Mouse (Mus musculus): ENCODE data around the gene Ehd3. TPM values are rescaled to one million over a fixed set of nuclear protein-coding genes. Genes with fewer than 3 reads are reported as not detected.

Ehd3 gene
- polyA plus RNA-seq, 1 experiment from 2014 or later: 2.7 TPM

DNA sequence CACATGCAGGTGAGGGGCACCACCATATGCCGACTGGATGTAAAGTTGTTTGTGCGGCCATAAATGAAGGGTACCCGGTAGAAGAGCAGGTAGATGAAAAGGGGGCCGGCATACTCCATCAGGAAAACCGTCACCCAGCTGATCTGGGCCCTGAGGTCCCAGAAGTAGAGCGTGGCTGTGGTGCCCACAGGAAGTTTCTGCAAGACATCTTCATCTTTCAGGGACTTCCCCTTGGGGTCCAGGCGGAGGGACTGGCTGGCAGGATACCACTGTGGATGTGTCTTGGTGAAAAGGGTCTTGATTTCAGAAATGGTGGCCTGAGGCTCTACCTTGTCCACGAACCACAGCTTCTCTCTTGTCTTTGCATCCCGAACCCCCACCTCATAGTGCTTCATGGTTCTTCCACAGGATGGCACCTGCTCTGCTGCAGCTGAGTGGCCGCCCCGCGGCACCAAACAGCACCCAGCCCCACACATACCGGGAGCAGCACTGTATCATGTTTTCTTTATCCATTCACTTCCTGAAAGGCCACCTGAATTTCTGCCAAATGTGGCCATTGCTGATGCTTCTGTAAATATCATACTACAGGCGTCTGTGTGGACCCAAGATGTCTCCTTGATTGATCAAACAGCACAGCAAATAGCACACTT is 67.1 kb downstream of the Ehd3 start:
- 0 out of 2 replicates have a peak, but pooled peaks cover 3% of the 10 kb centered on the region for H3K9me3 ChIP-seq (ENCODE audit: control insufficient read depth, low read length)
- no peak overlapping the region for H3K4me3 ChIP-seq (ENCODE audit: control insufficient read depth in 1 of 2, insufficient read depth in 1 of 2, low read depth in 1 of 2, low read length in 2 of 2)
- H3K27me3 ChIP-seq (ENCODE audit: control insufficient read depth, insufficient read depth, low read length): no peaks in the 10 kb centered on the region
- no peak for ATAC-seq (ENCODE audit: insufficient number of reproducible peaks, insufficient read depth, low FRiP score, low read depth)
- no peaks in the 10 kb centered on the region for H3K36me3 ChIP-seq (ENCODE audit: control insufficient read depth, insufficient read depth, low read length)
- no peak overlapping the region for H3K9ac ChIP-seq (ENCODE audit: low read length)
- no peak overlapping the region for H3K4me2 ChIP-seq (ENCODE audit: low read length)
- no peaks in the 10 kb centered on the region for H3K4me1 ChIP-seq (ENCODE audit: control insufficient read depth in 2 of 2, insufficient read depth in 2 of 2, low read length in 2 of 2)
- WGBS: 82% methylated on average over 14 of the region's 14 CpGs
- no peak overlapping the region for H3K27ac ChIP-seq (replicated peaks in 1 of 2; ENCODE audit: control insufficient read depth in 1 of 2, insufficient read depth in 1 of 2, low read depth in 2 of 2, low read length in 2 of 2)

GRCm38 (mm10) chr17:73875268-73875667 is 71.3 kb downstream of the Ehd3 start:
- H3K9ac ChIP-seq (ENCODE audit: low read length): no peak overlapping the region
- no peak overlapping the region for H3K27ac ChIP-seq (replicated peaks in 1 of 2; ENCODE audit: control insufficient read depth in 1 of 2, insufficient read depth in 1 of 2, low read depth in 2 of 2, low read length in 2 of 2)
- WGBS: 78% methylated on average over 4 of the region's 4 CpGs
- H3K9me3 ChIP-seq (ENCODE audit: control insufficient read depth, low read length): 0 out of 2 replicates have a peak, but pooled peaks cover 3% of the 10 kb centered on the region
- H3K4me3 ChIP-seq (ENCODE audit: control insufficient read depth in 1 of 2, insufficient read depth in 1 of 2, low read depth in 1 of 2, low read length in 2 of 2): no peak overlapping the region
- H3K4me2 ChIP-seq (ENCODE audit: low read length): no peak overlapping the region
- no peaks in the 10 kb centered on the region for H3K27me3 ChIP-seq (ENCODE audit: control insufficient read depth, insufficient read depth, low read length)
- no peaks in the 10 kb centered on the region for H3K4me1 ChIP-seq (ENCODE audit: control insufficient read depth in 2 of 2, insufficient read depth in 2 of 2, low read length in 2 of 2)
- ATAC-seq (ENCODE audit: insufficient number of reproducible peaks, insufficient read depth, low FRiP score, low read depth): no peak
- no peaks in the 10 kb centered on the region for H3K36me3 ChIP-seq (ENCODE audit: control insufficient read depth, insufficient read depth, low read length)

DNA sequence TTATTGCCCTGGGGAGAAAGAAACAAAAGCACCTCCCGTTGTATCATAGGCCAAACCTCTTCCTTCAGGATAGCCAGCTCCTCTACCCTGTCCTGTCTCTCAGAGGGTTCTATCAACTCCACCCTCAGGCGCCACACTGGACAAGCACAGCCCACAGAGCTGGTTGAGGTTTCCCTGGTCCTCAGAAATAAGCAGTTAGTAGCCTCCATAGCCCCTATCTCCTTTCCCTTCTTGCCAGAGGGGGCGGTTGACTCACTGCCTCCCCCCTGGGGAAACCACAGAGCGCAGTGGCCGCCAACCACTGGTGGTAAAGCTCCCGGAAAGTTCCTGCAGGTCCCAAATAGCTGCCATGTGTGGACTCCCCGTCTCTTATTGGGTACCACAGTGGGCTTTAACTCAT is 71.7 kb downstream of the Ehd3 start:
- Histone ChIP-seq H3K4me1 (ENCODE audit: control insufficient read depth in 2 of 2, insufficient read depth in 2 of 2, low read length in 2 of 2) (no peaks in the 10 kb centered on the region; a peak in 1 of 4 replicates), H3K36me3 (ENCODE audit: control insufficient read depth, insufficient read depth, low read length) (no peaks in the 10 kb centered on the region), H3K4me3 (ENCODE audit: control insufficient read depth in 1 of 2, insufficient read depth in 1 of 2, low read depth in 1 of 2, low read length in 2 of 2) (no peak overlapping the region), H3K4me2 (ENCODE audit: low read length) (no peak overlapping the region), H3K9me3 (ENCODE audit: control insufficient read depth, low read length) (0 out of 2 replicates have a peak, but pooled peaks cover 3% of the 10 kb centered on the region), H3K9ac (ENCODE audit: low read length) (no peak overlapping the region), H3K27me3 (ENCODE audit: control insufficient read depth, insufficient read depth, low read length) (no peaks in the 10 kb centered on the region), H3K27ac (replicated peaks in 1 of 2; ENCODE audit: control insufficient read depth in 1 of 2, insufficient read depth in 1 of 2, low read depth in 2 of 2, low read length in 2 of 2) (no peak overlapping the region)
- ATAC-seq (ENCODE audit: insufficient number of reproducible peaks, insufficient read depth, low FRiP score, low read depth): no peak
- WGBS: 74% methylated on average over 7 of the region's 7 CpGs

DNA sequence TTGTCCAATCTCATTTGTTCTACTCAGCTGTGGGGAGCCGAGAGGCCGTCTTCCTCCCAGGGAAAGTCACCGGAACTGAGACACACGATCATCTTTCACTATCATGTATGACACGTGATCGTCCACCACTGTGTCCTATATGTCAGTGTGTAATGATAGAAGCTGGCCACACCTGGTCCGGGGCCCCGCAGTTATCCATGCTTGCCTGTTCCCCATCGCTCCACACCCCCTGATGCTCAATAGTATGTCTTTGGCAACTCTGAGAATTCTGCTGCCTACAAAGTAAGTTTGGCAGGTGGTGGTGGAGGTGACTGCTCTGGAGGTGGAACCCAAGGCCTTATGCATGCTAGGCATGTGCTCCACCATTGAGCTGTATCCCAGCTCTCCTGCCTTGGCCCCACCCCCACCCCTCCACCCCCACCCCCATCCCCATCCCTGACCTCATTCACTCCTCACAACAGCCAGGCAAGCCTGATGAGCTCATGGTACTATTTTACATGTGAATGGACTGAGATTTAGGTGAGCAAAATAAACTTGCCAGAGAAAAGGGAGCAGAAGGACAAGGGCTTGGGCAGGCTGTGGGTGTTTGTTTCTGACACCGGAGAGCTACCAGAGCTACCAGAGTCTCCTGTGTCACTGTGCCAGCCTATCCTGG is 75.5 kb downstream of the Ehd3 start:
- Histone ChIP-seq H3K9ac (ENCODE audit: low read length) (no peak overlapping the region), H3K4me1 (ENCODE audit: control insufficient read depth in 2 of 2, insufficient read depth in 2 of 2, low read length in 2 of 2) (peaks cover 10 to 11% of the 10 kb centered on the region in 2 experiments), H3K27ac (replicated peaks in 1 of 2; ENCODE audit: control insufficient read depth in 1 of 2, insufficient read depth in 1 of 2, low read depth in 2 of 2, low read length in 2 of 2) (no peak overlapping the region), H3K4me3 (ENCODE audit: control insufficient read depth in 1 of 2, insufficient read depth in 1 of 2, low read depth in 1 of 2, low read length in 2 of 2) (no peak overlapping the region), H3K9me3 (ENCODE audit: control insufficient read depth, low read length) (0 out of 2 replicates have a peak, but pooled peaks cover 3% of the 10 kb centered on the region), H3K36me3 (ENCODE audit: control insufficient read depth, insufficient read depth, low read length) (no peaks in the 10 kb centered on the region), H3K27me3 (ENCODE audit: control insufficient read depth, insufficient read depth, low read length) (0 out of 2 replicates have a peak, but pooled peaks cover 4% of the 10 kb centered on the region), H3K4me2 (ENCODE audit: low read length) (no peak overlapping the region)
- no peak for ATAC-seq (ENCODE audit: insufficient number of reproducible peaks, insufficient read depth, low FRiP score, low read depth)
- 93% methylated on average over 10 of the region's 10 CpGs for WGBS

DNA sequence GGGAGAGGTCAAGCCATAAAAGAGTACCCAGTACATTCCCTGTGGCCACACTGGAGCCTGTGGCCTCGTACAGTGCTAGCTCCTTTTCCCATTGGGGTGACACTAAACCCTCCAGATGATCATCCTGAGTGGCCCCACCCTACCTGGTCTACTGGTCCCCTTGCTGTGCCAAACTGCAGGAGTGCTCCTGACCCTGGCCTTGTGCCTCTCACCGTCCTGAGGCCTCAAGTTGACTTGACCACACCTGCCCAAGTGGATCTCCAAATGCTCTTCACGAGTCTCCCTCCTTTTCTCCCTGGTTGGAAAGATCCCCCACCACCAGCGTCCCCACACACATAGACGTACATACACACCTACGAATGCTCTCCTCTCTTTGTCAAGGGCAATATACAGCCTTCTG is 76.4 kb downstream of the Ehd3 start:
- H3K4me3 ChIP-seq (ENCODE audit: control insufficient read depth in 1 of 2, insufficient read depth in 1 of 2, low read depth in 1 of 2, low read length in 2 of 2): no peak overlapping the region
- no peak overlapping the region for H3K27ac ChIP-seq (replicated peaks in 1 of 2; ENCODE audit: control insufficient read depth in 1 of 2, insufficient read depth in 1 of 2, low read depth in 2 of 2, low read length in 2 of 2)
- no peak overlapping the region for H3K9ac ChIP-seq (ENCODE audit: low read length)
- H3K36me3 ChIP-seq (ENCODE audit: control insufficient read depth, insufficient read depth, low read length): no peaks in the 10 kb centered on the region
- H3K27me3 ChIP-seq (ENCODE audit: control insufficient read depth, insufficient read depth, low read length): 0 out of 2 replicates have a peak, but pooled peaks cover 4% of the 10 kb centered on the region
- peaks cover 10 to 11% of the 10 kb centered on the region in 2 experiments for H3K4me1 ChIP-seq (ENCODE audit: control insufficient read depth in 2 of 2, insufficient read depth in 2 of 2, low read length in 2 of 2)
- 77% methylated on average over 6 of the region's 6 CpGs for WGBS
- H3K9me3 ChIP-seq (ENCODE audit: control insufficient read depth, low read length): no peaks in the 10 kb centered on the region
- no peak for ATAC-seq (ENCODE audit: insufficient number of reproducible peaks, insufficient read depth, low FRiP score, low read depth)
- no peak overlapping the region for H3K4me2 ChIP-seq (ENCODE audit: low read length)

- no peak for ATAC-seq (ENCODE audit: insufficient number of reproducible peaks, insufficient read depth, low FRiP score, low read depth)
- Histone ChIP-seq H3K27me3 (ENCODE audit: control insufficient read depth, insufficient read depth, low read length) (0 out of 2 replicates have a peak, but pooled peaks cover 4% of the 10 kb centered on the region), H3K4me1 (ENCODE audit: control insufficient read depth in 2 of 2, insufficient read depth in 2 of 2, low read length in 2 of 2) (peaks cover 10 to 11% of the 10 kb centered on the region in 2 experiments), H3K27ac (replicated peaks in 1 of 2; ENCODE audit: control insufficient read depth in 1 of 2, insufficient read depth in 1 of 2, low read depth in 2 of 2, low read length in 2 of 2) (no peak overlapping the region), H3K9me3 (ENCODE audit: control insufficient read depth, low read length) (no peaks in the 10 kb centered on the region), H3K9ac (ENCODE audit: low read length) (no peak overlapping the region), H3K4me3 (ENCODE audit: control insufficient read depth in 1 of 2, insufficient read depth in 1 of 2, low read depth in 1 of 2, low read length in 2 of 2) (no peak overlapping the region), H3K36me3 (ENCODE audit: control insufficient read depth, insufficient read depth, low read length) (no peaks in the 10 kb centered on the region), H3K4me2 (ENCODE audit: low read length) (no peak overlapping the region)
- 12% methylated on average over 6 of the region's 6 CpGs for WGBS
These were observed 77.4 kb downstream of the Ehd3 start for GRCm38 (mm10) chr17:73881295-73881694.

Measured in heart, embryonic 14.5 days (tissue).